Mouse (Mus musculus) liver, embryonic 14.5 days (tissue): ENCODE measurements around the gene 4931406C07Rik.

ENCODE experiments used
- CTCF ChIP-seq: IDR thresholded peaks from 2 replicates; pipeline ENCODE4 v1.5.1; 2016; ENCODE audit warnings: antibody characterized with exemption, low read depth, control low read depth
- EP300 ChIP-seq: IDR thresholded peaks from 2 replicates; pipeline ENCODE4 v1.6.1; 2016; ENCODE audit warnings: antibody characterized with exemption, low read depth

DNA sequence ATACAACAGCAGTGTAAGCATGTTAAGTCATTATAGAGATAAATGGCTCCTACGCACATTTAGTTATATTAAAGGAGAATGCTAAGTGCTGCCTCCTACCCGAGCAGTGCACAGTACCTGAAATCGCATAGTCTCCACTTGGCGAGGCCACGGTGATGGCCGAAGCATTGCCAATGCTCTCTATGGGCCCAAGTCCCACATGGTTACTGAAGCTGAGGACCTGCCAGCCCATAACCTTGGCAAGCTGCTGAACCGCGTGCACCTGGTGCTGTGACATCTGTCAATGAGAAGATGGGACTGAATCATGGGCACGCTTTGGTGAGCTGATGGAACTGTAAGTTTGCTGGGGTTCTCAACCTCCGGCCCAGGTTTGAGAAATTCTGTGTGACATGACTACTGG, 42.8 kb downstream of the 4931406C07Rik start:
- TF ChIP-seq CTCF (no peak), EP300 (no peak)
